Mouse (Mus musculus) myocyte (in vitro differentiated cells): ENCODE results near the gene Adcy7.

Experiments used
- CEBPB ChIP-seq: IDR thresholded peaks from 2 replicates; pipeline ENCODE4 v1.6.1; 2011; ENCODE audit warnings: mild to moderate bottlenecking, moderate library complexity; ENCODE audit not compliant: poor library complexity, insufficient read depth, severe bottlenecking
- E2F4 ChIP-seq: IDR thresholded peaks from one replicate; pipeline ENCODE4 v1.6.1; 2011; ENCODE audit warnings: mild to moderate bottlenecking, control low read depth, moderate library complexity; ENCODE audit not compliant: insufficient read depth
- MAX ChIP-seq: IDR thresholded peaks from one replicate; pipeline ENCODE4 v1.6.1; 2011; ENCODE audit warnings: low read depth, mild to moderate bottlenecking, control low read depth
- MYOD1 ChIP-seq, 3 experiments: IDR thresholded peaks; one replicate each; pipeline ENCODE4 v1.6.1; 2011; ENCODE audit warnings: control low read depth in 2 of 3, low read depth in 2 of 3, mild to moderate bottlenecking in 2 of 3, moderate library complexity in 1 of 3; ENCODE audit not compliant: insufficient read length in 2 of 3, control insufficient read depth in 1 of 3
- MYOG ChIP-seq, 3 experiments: IDR thresholded peaks; one replicate each; pipeline ENCODE4 v1.6.1; 2011; ENCODE audit warnings: control low read depth in 2 of 3, low read depth in 2 of 3, mild to moderate bottlenecking in 2 of 3; ENCODE audit not compliant: insufficient read length in 2 of 3, control insufficient read depth in 1 of 3, insufficient read depth in 1 of 3
- POLR2A ChIP-seq: IDR thresholded peaks from one replicate; pipeline ENCODE4 v1.6.1; 2011; ENCODE audit warnings: low read depth, mild to moderate bottlenecking, control low read depth, moderate library complexity; ENCODE audit not compliant: insufficient read length
- POLR2AphosphoS2 ChIP-seq: IDR thresholded peaks from one replicate; pipeline ENCODE4 v1.6.1; 2011; ENCODE audit warnings: low read depth, control low read depth; ENCODE audit not compliant: insufficient read length
- REST ChIP-seq: IDR thresholded peaks from one replicate; pipeline ENCODE4 v1.6.1; 2011; ENCODE audit warnings: mild to moderate bottlenecking, control low read depth, moderate library complexity; ENCODE audit not compliant: insufficient read depth, insufficient read length
- TCF12 ChIP-seq: IDR thresholded peaks from one replicate; pipeline ENCODE4 v1.6.1; 2011; ENCODE audit warnings: mild to moderate bottlenecking, control low read depth; ENCODE audit not compliant: poor library complexity, insufficient read depth, severe bottlenecking
- TCF3 ChIP-seq: IDR thresholded peaks from one replicate; pipeline ENCODE4 v1.6.1; 2011; ENCODE audit warnings: low read depth, control low read depth; ENCODE audit not compliant: insufficient read length
- USF1 ChIP-seq: IDR thresholded peaks from one replicate; pipeline ENCODE4 v1.6.1; 2011; ENCODE audit warnings: low read depth, mild to moderate bottlenecking, control low read depth, moderate library complexity

DNA sequence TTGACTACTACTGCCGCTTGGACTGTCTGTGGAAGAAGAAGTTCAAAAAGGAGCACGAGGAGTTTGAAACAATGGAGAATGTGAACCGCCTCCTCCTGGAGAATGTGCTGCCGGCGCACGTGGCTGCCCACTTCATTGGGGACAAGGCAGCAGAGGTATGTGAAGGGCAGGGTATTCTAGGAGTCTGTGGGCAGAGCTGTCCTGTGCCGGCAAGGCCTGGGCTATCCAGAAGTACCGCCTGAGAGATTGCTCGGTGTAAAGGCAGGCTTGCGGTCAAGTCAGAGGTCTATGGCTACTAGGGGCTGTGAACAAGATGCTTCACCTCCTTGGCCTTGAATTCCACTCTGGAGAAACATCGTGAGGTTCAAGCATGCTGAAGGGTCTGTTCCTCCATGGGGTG, 52.6 kb downstream of the Adcy7 start:
- TF ChIP-seq USF1, result no peak
- TF ChIP-seq MAX, result no peak
- no peak for TF ChIP-seq POLR2A
- TF ChIP-seq TCF12, result no peak
- peak; percentile 28 for TF ChIP-seq POLR2AphosphoS2
- no peak for TF ChIP-seq REST
- no peak for TF ChIP-seq E2F4
- no peak for TF ChIP-seq MYOD1 (IDR thresholded peaks at IDR 0.05; ENCODE audit: control insufficient read depth in 1 of 3, insufficient read length in 2 of 3, low read depth in 2 of 3)
- no peak for TF ChIP-seq CEBPB
- no peak for TF ChIP-seq MYOG (IDR thresholded peaks at IDR 0.05; ENCODE audit: control insufficient read depth in 1 of 3, insufficient read depth in 1 of 3, insufficient read length in 2 of 3, low read depth in 2 of 3)
- TF ChIP-seq TCF3, result no peak
